Mouse (Mus musculus) limb, embryonic 15.5 days (tissue): ENCODE measurements around the gene Stra8. TPM values are rescaled to one million over a fixed set of nuclear protein-coding genes. Genes with fewer than 3 reads are reported as not detected.

ENCODE experiments used
- ATAC-seq: fragments of 200-750 bp; cut with Nextera tagmentation; 2 replicates; pipeline ENCODE4 v1.8.0; 2017; ENCODE audit warnings: low read depth, moderate TSS enrichment; ENCODE audit not compliant: insufficient number of reproducible peaks, low FRiP score, low TSS enrichment
- H3K27ac ChIP-seq: fragments of 300-500 bp; sonication (generic); 2 replicates; pipeline ENCODE4 v1.5.1; 2015; ENCODE audit warnings: moderate library complexity, mild to moderate bottlenecking, inconsistent platforms
- H3K27me3 ChIP-seq: fragments of 300-500 bp; sonication (generic); 2 replicates; pipeline ENCODE4 v1.6.1; 2015; ENCODE audit warnings: inconsistent platforms
- H3K36me3 ChIP-seq: fragments of 300-500 bp; sonication (generic); 2 replicates; pipeline ENCODE4 v1.6.1; 2015; ENCODE audit warnings: inconsistent platforms
- H3K4me1 ChIP-seq: fragments of 300-500 bp; sonication (generic); 2 replicates; pipeline ENCODE4 v1.6.1; 2015; ENCODE audit warnings: inconsistent platforms
- H3K4me2 ChIP-seq: fragments of 300-500 bp; sonication (generic); 2 replicates; pipeline ENCODE4 v1.6.1; 2015; ENCODE audit warnings: mild to moderate bottlenecking, inconsistent platforms
- H3K4me3 ChIP-seq: fragments of 300-500 bp; sonication (generic); 2 replicates; pipeline ENCODE4 v1.5.1; 2015; ENCODE audit warnings: mild to moderate bottlenecking, inconsistent platforms
- H3K9ac ChIP-seq: fragments of 300-500 bp; sonication (generic); 2 replicates; pipeline ENCODE4 v1.6.1; 2015; ENCODE audit warnings: inconsistent platforms
- H3K9me3 ChIP-seq: fragments of 300-500 bp; sonication (generic); 2 replicates; pipeline ENCODE4 v1.6.1; 2016; ENCODE audit warnings: inconsistent platforms
- WGBS: fragments of 180-500 bp; shearing (Covaris S2); methylation state at CpG from one replicate; pipeline ENCODE4 v1.1.7; 2015; 5-methylcytosine and 5-hydroxymethylcytosine counted together
- polyA plus RNA-seq: library from polyadenylated mRNA; unstranded; fragments of >200 nt; fragmentation: Nextera tagmentation; extraction: Ambion mirVana; gene quantifications from 2 replicates; pipeline ENCODE4 v1.2.1, GENCODE M21; 2015

Stra8 gene
- polyA plus RNA-seq, 1 experiment from 2014 or later = not detected

GRCm38 (mm10) chr6:34988081-34988761, 68.3 kb downstream of the Stra8 start, which contains the start of gene Slc23a4:
Gene Slc23a4, minus strand, starts transcription at chr6:34988404.
- peak within 1 kb of the TSS; percentile 30 for H3K4me2 ChIP-seq
- H3K9me3 ChIP-seq = no peaks in the 10 kb centered on the region
- no peak for ATAC-seq
- H3K4me1 ChIP-seq = peaks cover 14% of the 10 kb centered on the region
- H3K27ac ChIP-seq = no peak within 1 kb of the TSS
- no peaks in the 10 kb centered on the region for H3K27me3 ChIP-seq
- no peak within 1 kb of the TSS for H3K9ac ChIP-seq
- H3K4me3 ChIP-seq = 0 out of 2 replicates have a peak within 1 kb of the TSS, but pooled peaks have one; percentile 5
- WGBS = 14% methylated on average over 20 of the region's 20 CpGs
- no peaks in the 10 kb centered on the region for H3K36me3 ChIP-seq

Other genes starting within 250 kb of the Stra8 start
- 6.5 and 6.6 TPM in 2 replicates for gene Agbl3, start 139.7 kb upstream of the Stra8 start, polyA plus RNA-seq
- gene Tmem140, start 57.0 kb upstream of the Stra8 start, polyA plus RNA-seq = 2.4 TPM in 2 replicates
- gene Cyren, start 42.1 kb upstream of the Stra8 start, polyA plus RNA-seq = 13.4 and 15.8 TPM in 2 replicates
- gene Wdr91, start 9.3 kb upstream of the Stra8 start, polyA plus RNA-seq = 9.9 and 10.2 TPM in 2 replicates
- gene Slc23a4, start 68.2 kb downstream of the Stra8 start, polyA plus RNA-seq = 0.53 and 0.56 TPM in 2 replicates
- 26.9 and 29.9 TPM in 2 replicates for gene Cnot4, start 213.6 kb downstream of the Stra8 start, polyA plus RNA-seq